Mouse (Mus musculus) myocyte (in vitro differentiated cells): ENCODE results near the gene Coasy. TPM values are rescaled to one million over a fixed set of nuclear protein-coding genes. Genes with fewer than 3 reads are reported as not detected.
A peak's percentile ranks its signal among the peaks of the same experiment; 100 is the strongest.

Experiments
- H3K27me3 ChIP-seq: one replicate; pipeline ENCODE4 v1.6.1; 2011; ENCODE audit not compliant: control insufficient read depth, insufficient read depth, insufficient read length
- H3K36me3 ChIP-seq: one replicate; pipeline ENCODE4 v1.6.1; 2011; ENCODE audit not compliant: control insufficient read depth, insufficient read depth
- H3K4me2 ChIP-seq: one replicate; pipeline ENCODE4 v1.6.1; 2011; ENCODE audit warnings: low read depth, control low read depth
- H3K4me3 ChIP-seq: one replicate; pipeline ENCODE4 v1.5.1; 2011; ENCODE audit warnings: mild to moderate bottlenecking, control low read depth, moderate library complexity
- H3K79me2 ChIP-seq: one replicate; pipeline ENCODE4 v1.6.1; 2011; ENCODE audit not compliant: control insufficient read depth, insufficient read depth
- H3ac ChIP-seq: one replicate; pipeline ENCODE4 v1.6.1; 2011; ENCODE audit not compliant: control insufficient read depth, insufficient read length
- CEBPB ChIP-seq: IDR thresholded peaks from 2 replicates; pipeline ENCODE4 v1.6.1; 2011; ENCODE audit warnings: mild to moderate bottlenecking, moderate library complexity; ENCODE audit not compliant: poor library complexity, insufficient read depth, severe bottlenecking
- E2F4 ChIP-seq: IDR thresholded peaks from one replicate; pipeline ENCODE4 v1.6.1; 2011; ENCODE audit warnings: mild to moderate bottlenecking, control low read depth, moderate library complexity; ENCODE audit not compliant: insufficient read depth
- MAX ChIP-seq: IDR thresholded peaks from one replicate; pipeline ENCODE4 v1.6.1; 2011; ENCODE audit warnings: low read depth, mild to moderate bottlenecking, control low read depth
- MYOD1 ChIP-seq, 3 experiments: IDR thresholded peaks; one replicate each; pipeline ENCODE4 v1.6.1; 2011; ENCODE audit warnings: control low read depth in 2 of 3, low read depth in 2 of 3, mild to moderate bottlenecking in 2 of 3, moderate library complexity in 1 of 3; ENCODE audit not compliant: insufficient read length in 2 of 3, control insufficient read depth in 1 of 3
- MYOG ChIP-seq, 3 experiments: IDR thresholded peaks; one replicate each; pipeline ENCODE4 v1.6.1; 2011; ENCODE audit warnings: control low read depth in 2 of 3, low read depth in 2 of 3, mild to moderate bottlenecking in 2 of 3; ENCODE audit not compliant: insufficient read length in 2 of 3, control insufficient read depth in 1 of 3, insufficient read depth in 1 of 3
- POLR2A ChIP-seq: IDR thresholded peaks from one replicate; pipeline ENCODE4 v1.6.1; 2011; ENCODE audit warnings: low read depth, mild to moderate bottlenecking, control low read depth, moderate library complexity; ENCODE audit not compliant: insufficient read length
- POLR2AphosphoS2 ChIP-seq: IDR thresholded peaks from one replicate; pipeline ENCODE4 v1.6.1; 2011; ENCODE audit warnings: low read depth, control low read depth; ENCODE audit not compliant: insufficient read length
- REST ChIP-seq: IDR thresholded peaks from one replicate; pipeline ENCODE4 v1.6.1; 2011; ENCODE audit warnings: mild to moderate bottlenecking, control low read depth, moderate library complexity; ENCODE audit not compliant: insufficient read depth, insufficient read length
- SRF ChIP-seq: IDR thresholded peaks from one replicate; pipeline ENCODE4 v1.6.1; 2011; ENCODE audit warnings: low read depth; ENCODE audit not compliant: control insufficient read depth, insufficient read length
- TCF12 ChIP-seq: IDR thresholded peaks from one replicate; pipeline ENCODE4 v1.6.1; 2011; ENCODE audit warnings: mild to moderate bottlenecking, control low read depth; ENCODE audit not compliant: poor library complexity, insufficient read depth, severe bottlenecking
- TCF3 ChIP-seq: IDR thresholded peaks from one replicate; pipeline ENCODE4 v1.6.1; 2011; ENCODE audit warnings: low read depth, control low read depth; ENCODE audit not compliant: insufficient read length
- USF1 ChIP-seq: IDR thresholded peaks from one replicate; pipeline ENCODE4 v1.6.1; 2011; ENCODE audit warnings: low read depth, mild to moderate bottlenecking, control low read depth, moderate library complexity
- polyA plus RNA-seq: library from polyadenylated mRNA; unstranded; fragments of >200 nt; fragmentation: generic; extraction: Trizol; gene quantifications from one replicate; pipeline ENCODE4 v1.2.1, GENCODE M21; 2012; ENCODE audit warnings: missing spikeins

Coasy gene
- polyA plus RNA-seq = 39.7 TPM

GRCm38 (mm10) chr11:101082208-101083082, at the start of gene Coasy:
TSS of gene Coasy (plus strand) at chr11:101082565.
- TF ChIP-seq POLR2AphosphoS2 = peak; percentile 68
- peak in 1 of 3 experiments; percentile 15 for TF ChIP-seq MYOG (IDR thresholded peaks at IDR 0.05; ENCODE audit: control insufficient read depth in 1 of 3, insufficient read depth in 1 of 3, insufficient read length in 2 of 3, low read depth in 2 of 3)
- peak; percentile 75 for TF ChIP-seq POLR2A
- TF ChIP-seq MYOD1 (IDR thresholded peaks at IDR 0.05; ENCODE audit: control insufficient read depth in 1 of 3, insufficient read length in 2 of 3, low read depth in 2 of 3) = no peak

GRCm38 (mm10) chr11:101033856-101034500, 48.4 kb upstream of the Coasy start:
- no peaks in the 10 kb centered on the region for H3K79me2 ChIP-seq
- no peak overlapping the region for H3ac ChIP-seq
- TF ChIP-seq USF1 (no peak), TCF12 (no peak), E2F4 (no peak)
- no peaks in the 10 kb centered on the region for H3K27me3 ChIP-seq
- no peak overlapping the region for H3K4me2 ChIP-seq
- no peak overlapping the region for H3K4me3 ChIP-seq
- peaks cover 38% of the 10 kb centered on the region for H3K36me3 ChIP-seq

More at GRCm38 (mm10) chr11:101082208-101083082, at the start of gene Coasy:
- H3K36me3 ChIP-seq = no peaks in the 10 kb centered on the region
- H3K4me3 ChIP-seq = peak within 1 kb of the TSS; percentile 97
- H3K27me3 ChIP-seq = no peaks in the 10 kb centered on the region
- peak within 1 kb of the TSS; percentile 78 for H3ac ChIP-seq
- peak within 1 kb of the TSS; percentile 96 for H3K4me2 ChIP-seq
- H3K79me2 ChIP-seq = peaks cover 14% of the 10 kb centered on the region

- peaks cover 37% of the 10 kb centered on the region for H3K36me3 ChIP-seq
- no peak for TF ChIP-seq MYOD1 (IDR thresholded peaks at IDR 0.05; ENCODE audit: control insufficient read depth in 1 of 3, insufficient read length in 2 of 3, low read depth in 2 of 3)
- TF ChIP-seq E2F4 = no peak
- TF ChIP-seq TCF3 = no peak
- no peak for TF ChIP-seq POLR2AphosphoS2
- no peaks in the 10 kb centered on the region for H3K27me3 ChIP-seq
- no peak overlapping the region for H3ac ChIP-seq
- no peak overlapping the region for H3K4me3 ChIP-seq
- no peak overlapping the region for H3K4me2 ChIP-seq
- H3K79me2 ChIP-seq = no peaks in the 10 kb centered on the region
Measured at GRCm38 (mm10) chr11:101034614-101035327, 47.6 kb upstream of the Coasy start.

GRCm38 (mm10) chr11:101035328-101035695, 47.1 kb upstream of the Coasy start:
- H3K27me3 ChIP-seq = no peaks in the 10 kb centered on the region
- H3K4me2 ChIP-seq = no peak overlapping the region
- no peaks in the 10 kb centered on the region for H3K79me2 ChIP-seq
- no peak for TF ChIP-seq POLR2A
- TF ChIP-seq MYOD1 (IDR thresholded peaks at IDR 0.05; ENCODE audit: control insufficient read depth in 1 of 3, insufficient read length in 2 of 3, low read depth in 2 of 3) = no peak
- no peak for TF ChIP-seq REST
- TF ChIP-seq E2F4 = no peak
- no peak for TF ChIP-seq USF1
- no peak for TF ChIP-seq CEBPB
- no peak for TF ChIP-seq MAX
- TF ChIP-seq SRF = no peak
- no peak for TF ChIP-seq TCF3
- no peak for TF ChIP-seq POLR2AphosphoS2
- H3K36me3 ChIP-seq = peaks cover 42% of the 10 kb centered on the region
- H3ac ChIP-seq = no peak overlapping the region
- no peak overlapping the region for H3K4me3 ChIP-seq

- peaks cover 63% of the 10 kb centered on the region for H3K36me3 ChIP-seq
- no peaks in the 10 kb centered on the region for H3K79me2 ChIP-seq
- H3K4me3 ChIP-seq = no peak overlapping the region
- no peaks in the 10 kb centered on the region for H3K27me3 ChIP-seq
- H3ac ChIP-seq = no peak overlapping the region
- TF ChIP-seq TCF3 (no peak), CEBPB (no peak), POLR2AphosphoS2 (no peak), TCF12 (no peak), E2F4 (no peak), SRF (no peak), MYOG (IDR thresholded peaks at IDR 0.05; ENCODE audit: control insufficient read depth in 1 of 3, insufficient read depth in 1 of 3, insufficient read length in 2 of 3, low read depth in 2 of 3) (no peak), REST (no peak), USF1 (no peak), POLR2A (no peak), MYOD1 (IDR thresholded peaks at IDR 0.05; ENCODE audit: control insufficient read depth in 1 of 3, insufficient read length in 2 of 3, low read depth in 2 of 3) (no peak), MAX (no peak)
- no peak overlapping the region for H3K4me2 ChIP-seq
Measured at GRCm38 (mm10) chr11:101037795-101038194, 44.6 kb upstream of the Coasy start.
